Mouse (Mus musculus) thymus, adult 2 months (tissue): Measurements from ENCODE around the gene Usp39. TPM values are rescaled to one million over a fixed set of nuclear protein-coding genes. Genes with fewer than 3 reads are reported as not detected.

Experiments used
- DNase-seq: peaks from one replicate; pipeline ENCODE4 v3.0.0; 2021
- H3K27ac ChIP-seq: fragments of 200-500 bp; 2 replicates; pipeline ENCODE4 v1.5.1; 2012; ENCODE audit warnings: low read length, control low read depth; ENCODE audit not compliant: control insufficient read depth, insufficient read depth
- H3K27me3 ChIP-seq: fragments of 200-500 bp; 2 replicates; pipeline ENCODE4 v1.6.1; 2012; ENCODE audit warnings: mild to moderate bottlenecking, low read length, moderate library complexity, mixed read lengths; ENCODE audit not compliant: control insufficient read depth, insufficient read depth
- H3K36me3 ChIP-seq: fragments of 200-500 bp; 2 replicates; pipeline ENCODE4 v1.6.1; 2012; ENCODE audit warnings: mild to moderate bottlenecking, low read length, moderate library complexity; ENCODE audit not compliant: control insufficient read depth, insufficient read depth
- H3K4me1 ChIP-seq: fragments of 200-500 bp; replicated peaks from 2 replicates; pipeline ENCODE4 v1.6.1; 2012; ENCODE audit warnings: low read length; ENCODE audit not compliant: control insufficient read depth, insufficient read depth
- H3K4me3 ChIP-seq: fragments of 200-500 bp; 2 replicates; pipeline ENCODE4 v1.5.1; 2012; ENCODE audit warnings: mild to moderate bottlenecking, low read length, control low read depth, moderate library complexity; ENCODE audit not compliant: control insufficient read depth, insufficient read depth
- CTCF ChIP-seq: fragments of 200-500 bp; IDR thresholded peaks from 2 replicates; pipeline ENCODE4 v1.5.1; 2012; ENCODE audit warnings: mild to moderate bottlenecking, control low read depth, low read length, moderate library complexity, borderline replicate concordance; ENCODE audit not compliant: control insufficient read depth, poor library complexity, insufficient read depth; ENCODE audit errors: extremely low read depth
- POLR2A ChIP-seq: fragments of 200-500 bp; IDR thresholded peaks from 2 replicates; pipeline ENCODE4 v1.6.1; 2012; ENCODE audit warnings: mild to moderate bottlenecking, low read length, control low read depth, moderate library complexity; ENCODE audit not compliant: control insufficient read depth, poor library complexity, insufficient read depth; ENCODE audit errors: extremely low read depth
- WGBS: fragments of 180-500 bp; shearing (Covaris S2); methylation state at CpG from one replicate; pipeline ENCODE4 v1.1.7; 2018; 5-methylcytosine and 5-hydroxymethylcytosine counted together
- polyA plus RNA-seq: library from polyadenylated mRNA; depleted of rRNA; stranded (reverse); fragments of >200 nt; gene quantifications from 2 replicates; pipeline ENCODE4 v1.2.3, GENCODE M21; 2012

The Usp39 gene
- polyA plus RNA-seq, 1 experiment = 35.6 TPM

DNA sequence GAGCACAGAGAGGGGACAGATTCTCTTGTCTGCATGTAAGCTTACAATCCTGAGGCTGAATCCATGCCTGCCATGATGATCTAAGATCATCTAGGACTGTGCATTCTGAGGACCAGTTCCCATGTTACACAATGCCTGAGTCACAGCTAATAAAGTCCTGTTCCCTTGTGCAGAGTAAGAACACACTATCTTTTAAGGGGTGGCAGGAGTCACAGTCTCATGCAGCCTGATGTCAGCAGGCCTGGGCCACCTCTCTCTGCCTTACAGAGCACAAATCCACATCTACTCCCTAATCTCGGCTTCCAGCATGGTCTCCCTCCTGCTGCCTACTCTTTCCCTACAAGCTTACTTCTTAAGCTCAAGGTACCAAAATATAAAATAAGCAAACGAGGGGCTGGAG is 29.6 kb downstream of the Usp39 start:
- peaks cover 31% of the 10 kb centered on the region for H3K36me3 ChIP-seq
- H3K27me3 ChIP-seq = no peaks in the 10 kb centered on the region
- WGBS = 94% methylated on average over 2 of the region's 2 CpGs
- no peak overlapping the region for H3K27ac ChIP-seq
- H3K4me3 ChIP-seq = no peak overlapping the region
- no peak for DNase-seq
- TF ChIP-seq CTCF (no peak), POLR2A (no peak)
- no peaks in the 10 kb centered on the region for H3K4me1 ChIP-seq

DNA sequence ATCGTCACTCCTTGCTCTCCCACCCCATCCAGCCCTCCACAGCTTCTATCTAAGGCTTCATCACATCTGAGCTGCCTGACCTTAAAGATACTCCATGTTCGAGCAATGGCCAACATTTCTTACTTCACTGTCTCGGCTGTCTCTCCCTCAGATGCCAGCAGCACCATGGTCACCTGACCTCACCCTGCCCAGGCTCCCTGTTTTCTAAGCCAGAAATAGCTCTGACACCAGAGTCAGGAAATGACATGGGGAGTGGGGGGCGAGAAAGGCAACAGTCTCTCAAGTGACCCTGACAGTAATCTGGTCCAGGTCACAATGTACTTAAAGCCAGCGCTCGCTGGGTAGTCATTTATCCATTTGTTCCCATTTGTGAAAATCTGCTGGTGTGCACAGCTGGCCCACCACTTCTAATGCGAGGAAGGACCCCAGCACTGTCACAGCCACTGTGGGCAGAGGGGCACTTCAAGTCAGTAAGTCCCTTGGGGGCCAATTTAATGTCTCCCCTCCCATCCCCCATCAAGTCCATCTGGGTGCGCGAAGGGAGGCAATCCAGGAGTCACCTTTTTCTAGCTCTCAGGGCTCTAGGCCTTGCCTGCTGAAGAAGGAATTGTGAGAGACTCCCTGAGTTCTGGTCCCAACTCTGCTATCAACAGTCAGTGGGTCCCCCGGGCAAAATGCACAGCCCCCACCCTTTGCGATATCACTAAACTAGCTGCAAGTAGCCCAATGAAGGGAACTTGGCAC is 31.7 kb downstream of the Usp39 start:
- Histone ChIP-seq H3K4me1 (no peaks in the 10 kb centered on the region), H3K27ac (no peak overlapping the region), H3K4me3 (no peak overlapping the region), H3K36me3 (peaks cover 13% of the 10 kb centered on the region), H3K27me3 (no peaks in the 10 kb centered on the region)
- TF ChIP-seq CTCF = no peak
- no peak for TF ChIP-seq POLR2A
- 89% methylated on average over 11 of the region's 11 CpGs for WGBS
- DNase-seq = no peak

DNA sequence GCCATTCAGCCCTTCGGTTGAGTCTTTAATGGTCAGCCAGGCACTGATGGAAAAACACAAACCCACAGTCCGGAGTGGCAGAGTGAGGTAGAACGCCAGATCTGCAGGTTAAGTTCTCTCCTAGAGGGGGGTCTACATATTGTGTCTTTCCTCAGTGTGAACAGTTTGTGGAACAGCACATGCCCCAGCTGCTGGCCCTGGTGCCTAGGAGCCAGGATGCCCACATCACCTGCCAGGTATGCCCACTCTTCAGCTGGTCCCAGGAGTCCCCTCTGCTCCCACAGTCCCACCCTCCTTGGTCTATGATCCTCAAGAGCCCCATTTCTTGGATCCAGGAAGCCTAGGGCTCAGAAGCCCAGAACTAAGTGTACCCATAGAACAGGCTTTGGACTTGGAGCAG is 32.8 kb downstream of the Usp39 start:
- Histone ChIP-seq H3K27ac (no peak overlapping the region), H3K4me1 (no peaks in the 10 kb centered on the region), H3K36me3 (peaks cover 2% of the 10 kb centered on the region; the same call in 1 of the 2 replicates), H3K4me3 (no peak overlapping the region), H3K27me3 (no peaks in the 10 kb centered on the region)
- TF ChIP-seq POLR2A (no peak), CTCF (no peak)
- no peak for DNase-seq
- WGBS = 95% methylated on average over 3 of the region's 3 CpGs

DNA sequence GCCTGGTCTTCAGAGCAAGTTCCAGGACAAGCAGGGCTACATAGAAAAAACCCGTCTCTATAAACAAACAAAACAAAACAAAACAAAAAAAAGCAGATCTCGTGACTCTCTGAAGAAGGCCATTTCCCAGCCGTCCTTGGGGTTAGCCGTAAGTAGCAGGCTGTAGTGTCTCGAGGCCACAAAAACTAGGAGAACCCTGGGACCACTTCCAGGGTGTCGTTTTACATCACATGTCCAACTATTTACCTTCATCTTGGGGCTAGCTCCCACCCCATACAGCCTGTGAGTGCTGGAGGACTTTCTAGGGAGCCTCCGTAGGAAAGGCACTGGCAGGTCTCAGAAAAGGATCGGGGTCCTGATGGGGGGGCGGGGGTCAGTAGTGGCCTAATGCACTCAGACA is 41.5 kb downstream of the Usp39 start:
- Histone ChIP-seq H3K27ac (no peak overlapping the region), H3K36me3 (no peaks in the 10 kb centered on the region), H3K27me3 (no peaks in the 10 kb centered on the region), H3K4me3 (no peak overlapping the region), H3K4me1 (0 out of 2 replicates have a peak, but pooled peaks cover 6% of the 10 kb centered on the region)
- WGBS = 94% methylated on average over 9 of the region's 9 CpGs
- TF ChIP-seq POLR2A (no peak), CTCF (no peak)
- DNase-seq = no peak

DNA sequence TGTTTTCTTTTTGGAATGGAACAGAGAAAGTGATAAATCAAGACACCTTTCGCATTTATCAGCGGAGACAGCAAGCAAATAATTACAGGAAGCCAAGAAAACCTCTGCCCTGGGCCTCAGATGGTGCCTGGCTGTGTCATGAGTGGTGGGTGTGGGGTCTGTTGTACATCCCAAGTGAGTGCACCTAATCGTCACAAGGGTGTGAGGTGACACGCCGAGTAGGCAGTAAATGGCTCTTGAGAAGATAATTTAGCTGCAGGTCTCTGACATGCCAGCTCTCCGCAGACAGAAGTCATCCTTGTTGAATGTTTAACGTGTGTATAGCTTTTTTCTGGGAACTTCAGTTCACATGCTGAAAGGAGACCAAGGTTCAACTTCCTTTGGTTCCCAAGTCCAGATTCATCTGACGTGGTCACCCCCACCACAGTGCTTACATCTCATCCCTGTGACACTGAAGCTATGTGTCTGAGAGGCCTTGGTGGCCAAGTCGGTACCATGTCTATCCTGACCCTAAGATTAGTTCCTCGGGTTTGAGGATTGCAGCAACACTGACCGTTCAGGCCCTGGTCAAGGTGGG is 42.5 kb downstream of the Usp39 start:
- Histone ChIP-seq H3K4me3 (no peak overlapping the region), H3K27me3 (no peaks in the 10 kb centered on the region), H3K36me3 (no peaks in the 10 kb centered on the region), H3K27ac (no peak overlapping the region), H3K4me1 (0 out of 2 replicates have a peak, but pooled peaks cover 6% of the 10 kb centered on the region)
- no peak for DNase-seq
- no peak for TF ChIP-seq POLR2A
- TF ChIP-seq CTCF = no peak
- 92% methylated on average over 11 of the region's 11 CpGs for whole genome bisulfite sequencing

DNA sequence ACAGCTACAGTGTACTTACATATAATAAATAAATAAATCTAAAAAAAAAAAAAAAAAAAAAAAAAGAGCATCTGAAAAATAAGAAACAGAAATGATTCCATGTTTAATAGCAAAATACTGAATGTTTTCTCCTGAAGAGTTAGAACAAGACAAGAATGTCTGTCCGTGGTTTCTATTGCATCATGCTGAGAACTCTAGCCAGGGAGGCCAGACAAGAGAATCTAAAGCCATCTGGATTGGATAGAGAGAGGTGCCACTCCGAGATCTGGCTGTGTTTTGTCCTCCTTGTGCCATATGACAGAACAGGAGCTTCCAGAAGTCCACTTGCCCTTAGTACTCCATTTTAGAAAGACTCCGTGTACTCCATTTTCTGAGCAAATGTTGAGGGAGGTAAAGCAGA is 47.2 kb downstream of the Usp39 start:
- TF ChIP-seq POLR2A = no peak
- no peak for TF ChIP-seq CTCF
- Histone ChIP-seq H3K4me3 (no peak overlapping the region), H3K36me3 (no peaks in the 10 kb centered on the region), H3K27me3 (no peaks in the 10 kb centered on the region), H3K4me1 (no peaks in the 10 kb centered on the region), H3K27ac (no peak overlapping the region)
- 91% methylated on average over 3 of the region's 3 CpGs for WGBS
- no peak for DNase-seq

DNA sequence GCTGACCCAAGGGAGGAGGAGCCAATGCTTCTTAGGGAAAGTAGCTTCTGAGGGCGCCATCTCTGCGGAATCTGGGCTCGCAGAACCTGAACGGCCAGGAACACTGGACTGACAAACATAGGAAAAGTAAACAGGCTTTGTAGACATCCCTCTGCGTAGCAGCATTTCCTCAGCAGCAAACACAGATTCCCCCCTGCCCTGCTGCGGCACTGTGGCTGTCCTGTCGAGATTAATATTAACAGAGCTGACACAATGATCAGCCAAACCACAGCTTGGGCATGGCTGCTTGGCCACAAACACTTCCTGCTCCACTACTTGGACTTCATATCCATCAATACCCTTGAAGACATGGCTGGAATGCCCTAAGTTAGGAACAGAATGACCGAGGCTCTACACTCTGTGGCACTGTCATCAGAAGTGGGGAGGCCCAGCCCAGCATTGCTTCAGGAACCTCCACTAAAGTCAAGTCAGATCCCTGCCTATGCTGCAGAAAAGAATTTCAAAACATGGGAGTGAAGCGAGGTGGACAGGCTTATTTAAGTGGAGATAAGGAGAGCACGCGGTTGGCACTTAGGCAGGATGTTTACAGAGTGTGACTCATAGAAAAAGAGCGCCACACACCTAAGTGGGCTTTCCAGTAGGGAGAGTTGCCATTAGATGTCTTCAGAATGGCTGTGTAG is 51.9 kb downstream of the Usp39 start:
- no peak for DNase-seq
- Histone ChIP-seq H3K27me3 (no peaks in the 10 kb centered on the region), H3K4me3 (no peak overlapping the region), H3K36me3 (no peaks in the 10 kb centered on the region), H3K4me1 (no peaks in the 10 kb centered on the region), H3K27ac (no peak overlapping the region)
- WGBS = 82% methylated on average over 12 of the region's 12 CpGs
- TF ChIP-seq POLR2A = no peak
- TF ChIP-seq CTCF = no peak
